Mouse (Mus musculus): ENCODE data around the gene Tppp3.

DNA sequence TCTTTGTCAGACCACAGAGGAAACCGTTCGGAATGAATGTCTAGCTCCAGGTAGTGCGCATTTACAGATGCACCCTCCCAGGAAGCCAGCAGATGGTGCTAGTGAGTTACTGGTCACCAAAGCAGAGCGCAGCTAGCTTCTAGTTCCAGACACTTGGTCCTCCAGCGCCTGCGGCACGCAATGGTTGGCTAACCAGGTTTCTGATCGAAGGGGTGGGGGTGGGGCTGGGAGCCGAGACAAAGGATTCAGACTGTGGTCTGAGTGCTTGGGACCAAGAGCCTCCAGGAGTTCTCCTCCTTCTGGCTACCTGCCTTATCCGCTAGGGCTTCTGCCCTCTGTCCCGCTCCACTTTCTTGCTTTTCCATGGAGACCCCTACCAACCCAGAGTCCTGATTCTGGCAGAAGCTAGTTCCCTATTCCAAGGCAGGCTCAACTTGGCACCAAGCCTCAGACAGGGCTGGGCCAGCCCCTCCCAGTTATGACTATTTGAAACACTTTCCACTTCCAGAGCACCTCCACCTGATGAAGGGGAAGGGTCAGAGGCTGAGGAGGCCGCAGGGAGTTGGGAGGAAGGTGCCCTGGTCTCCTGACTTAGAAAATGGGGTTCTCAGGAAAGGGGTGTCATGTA lies 44.8 kb upstream of the Tppp3 start:
- TF ChIP-seq CTCF (conservative IDR thresholded peaks at IDR 0.05; ENCODE audit: insufficient read depth, insufficient read length, low read depth, low read length) (peak; percentile 98), POLR2A (IDR thresholded peaks at IDR 0.05; ENCODE audit: low read depth, low read length) (no peak)

Data from kidney, adult 2 months (tissue).